Mouse (Mus musculus) lung, postnatal 0 days (tissue): Measurements from ENCODE around the gene Cap1.
A peak's percentile ranks its signal among the peaks of the same experiment; 100 is the strongest.

Source experiments
- CTCF ChIP-seq: IDR thresholded peaks from 2 replicates; pipeline ENCODE4 v1.5.1; 2016; ENCODE audit warnings: antibody characterized with exemption, mild to moderate bottlenecking
- EP300 ChIP-seq: IDR thresholded peaks from 2 replicates; pipeline ENCODE4 v1.6.1; 2016; ENCODE audit warnings: antibody characterized with exemption, mild to moderate bottlenecking, control low read depth

DNA sequence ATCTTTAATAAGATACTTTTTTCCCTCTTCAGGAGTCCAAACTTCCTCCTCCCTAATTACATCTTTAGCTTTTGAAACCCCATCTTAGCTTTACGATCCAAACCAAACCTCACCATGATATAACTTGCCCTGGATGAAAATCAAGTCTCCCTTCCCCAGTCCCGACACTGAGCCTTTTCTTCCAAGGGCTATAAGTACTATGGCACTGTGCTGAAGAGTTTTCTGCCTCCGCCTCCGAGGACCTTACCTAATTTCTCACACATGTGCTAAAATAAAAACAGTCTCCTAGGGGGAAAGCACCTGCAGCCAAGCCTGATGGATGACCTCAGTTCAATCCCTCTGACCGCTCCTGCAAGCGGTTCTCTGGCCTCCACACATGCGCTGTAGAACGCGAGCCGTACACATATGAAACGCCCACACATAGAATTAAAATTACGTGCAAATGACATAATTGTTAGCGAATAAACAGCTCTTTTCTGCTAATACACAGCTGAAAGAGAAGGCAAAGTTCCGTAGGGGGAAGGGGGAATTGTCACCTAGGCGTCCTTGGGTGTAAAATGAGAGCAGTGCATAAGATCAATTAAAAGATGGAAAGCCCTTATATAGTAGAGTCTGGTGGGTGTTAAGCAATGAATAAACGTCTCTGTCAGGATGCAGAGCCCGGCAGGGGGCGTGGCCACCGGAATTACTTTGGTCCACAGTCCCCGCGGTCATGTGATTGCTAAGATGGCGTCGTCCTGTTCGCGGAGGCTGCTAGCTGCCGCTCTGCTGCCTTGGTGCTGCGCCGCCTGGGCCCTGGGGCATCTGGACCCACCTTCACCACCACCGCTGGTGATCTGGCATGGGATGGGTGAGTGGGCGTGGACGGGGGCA, 50.1 kb downstream of the Cap1 start, which contains the start of gene Ppt1:
- TF ChIP-seq CTCF (peak; percentile 46), EP300 (no peak)
